Mouse (Mus musculus): ENCODE measurements around the gene Rbbp4. TPM values are rescaled to one million over a fixed set of nuclear protein-coding genes. Genes with fewer than 3 reads are reported as not detected.

Rbbp4 gene
- polyA plus RNA-seq, 1 experiment = 195 TPM

GRCm38 (mm10) chr4:129323491-129323890 is 11.7 kb downstream of the Rbbp4 start:
- peaks cover 84% of the 10 kb centered on the region for H3K36me3 ChIP-seq (ENCODE audit: control insufficient read depth, insufficient read depth)
- no peaks in the 10 kb centered on the region for H3K27me3 ChIP-seq (ENCODE audit: control insufficient read depth, insufficient read depth, insufficient read length)
- peak; percentile 79 for TF ChIP-seq CEBPB (IDR thresholded peaks at IDR 0.05; ENCODE audit: low read depth)
- TF ChIP-seq MYOD1 (IDR thresholded peaks at IDR 0.05; ENCODE audit: control insufficient read depth, insufficient read length, low read depth) = no peak
- H3K4me3 ChIP-seq (ENCODE audit: insufficient read depth, poor library complexity, severe bottlenecking) = no peak overlapping the region
- peaks cover 98% of the 10 kb centered on the region for H3K79me2 ChIP-seq (ENCODE audit: control insufficient read depth, insufficient read depth)
- H3K79me3 ChIP-seq (ENCODE audit: low read depth) = peaks cover 58% of the 10 kb centered on the region
- H3ac ChIP-seq (ENCODE audit: control insufficient read depth, insufficient read length, low read depth) = no peak overlapping the region

GRCm38 (mm10) chr4:129322042-129322441 is 13.1 kb downstream of the Rbbp4 start:
- Histone ChIP-seq H3ac (ENCODE audit: control insufficient read depth, insufficient read length, low read depth) (no peak overlapping the region), H3K79me2 (ENCODE audit: control insufficient read depth, insufficient read depth) (peaks cover 95% of the 10 kb centered on the region), H3K27me3 (ENCODE audit: control insufficient read depth, insufficient read depth, insufficient read length) (no peaks in the 10 kb centered on the region), H3K36me3 (ENCODE audit: control insufficient read depth, insufficient read depth) (peaks cover 84% of the 10 kb centered on the region), H3K79me3 (ENCODE audit: low read depth) (peaks cover 51% of the 10 kb centered on the region), H3K4me3 (ENCODE audit: insufficient read depth, poor library complexity, severe bottlenecking) (no peak overlapping the region)
- TF ChIP-seq MYOD1 (IDR thresholded peaks at IDR 0.05; ENCODE audit: control insufficient read depth, insufficient read length, low read depth) = no peak

GRCm38 (mm10) chr4:129320876-129321275 is 14.3 kb downstream of the Rbbp4 start:
- Histone ChIP-seq H3K79me2 (ENCODE audit: control insufficient read depth, insufficient read depth) (peaks cover 95% of the 10 kb centered on the region), H3K36me3 (ENCODE audit: control insufficient read depth, insufficient read depth) (peaks cover 86% of the 10 kb centered on the region), H3K27me3 (ENCODE audit: control insufficient read depth, insufficient read depth, insufficient read length) (no peaks in the 10 kb centered on the region), H3K79me3 (ENCODE audit: low read depth) (peaks cover 44% of the 10 kb centered on the region), H3ac (ENCODE audit: control insufficient read depth, insufficient read length, low read depth) (no peak overlapping the region), H3K4me3 (ENCODE audit: insufficient read depth, poor library complexity, severe bottlenecking) (no peak overlapping the region)
- TF ChIP-seq MYOG (IDR thresholded peaks at IDR 0.05; ENCODE audit: control insufficient read depth, extremely low read depth, insufficient read length) (no peak), FOSL1 (IDR thresholded peaks at IDR 0.05; ENCODE audit: insufficient read depth, low read length, poor library complexity, severe bottlenecking) (no peak), CEBPB (IDR thresholded peaks at IDR 0.05; ENCODE audit: low read depth) (no peak), MAX (IDR thresholded peaks at IDR 0.05) (no peak), MYOD1 (IDR thresholded peaks at IDR 0.05; ENCODE audit: control insufficient read depth, insufficient read length, low read depth) (no peak), CTCF (IDR thresholded peaks at IDR 0.05; ENCODE audit: control insufficient read depth, insufficient read depth, insufficient read length) (no peak), USF1 (IDR thresholded peaks at IDR 0.05; ENCODE audit: low read depth) (no peak)

- H3K4me3 ChIP-seq (ENCODE audit: insufficient read depth, poor library complexity, severe bottlenecking) = no peak overlapping the region
- H3K36me3 ChIP-seq (ENCODE audit: control insufficient read depth, insufficient read depth) = peaks cover 98% of the 10 kb centered on the region
- no peaks in the 10 kb centered on the region for H3K27me3 ChIP-seq (ENCODE audit: control insufficient read depth, insufficient read depth, insufficient read length)
- peaks cover 87% of the 10 kb centered on the region for H3K79me2 ChIP-seq (ENCODE audit: control insufficient read depth, insufficient read depth)
- H3K79me3 ChIP-seq (ENCODE audit: low read depth) = peaks cover 50% of the 10 kb centered on the region
- TF ChIP-seq CEBPB (IDR thresholded peaks at IDR 0.05; ENCODE audit: low read depth) (no peak), CTCF (IDR thresholded peaks at IDR 0.05; ENCODE audit: control insufficient read depth, insufficient read depth, insufficient read length) (no peak), FOSL1 (IDR thresholded peaks at IDR 0.05; ENCODE audit: insufficient read depth, low read length, poor library complexity, severe bottlenecking) (no peak)
- no peak overlapping the region for H3ac ChIP-seq (ENCODE audit: control insufficient read depth, insufficient read length, low read depth)
Measured at GRCm38 (mm10) chr4:129313886-129314285, 21.3 kb downstream of the Rbbp4 start.

- Histone ChIP-seq H3K79me3 (ENCODE audit: low read depth) (peaks cover 17% of the 10 kb centered on the region), H3K79me2 (ENCODE audit: control insufficient read depth, insufficient read depth) (peaks cover 36% of the 10 kb centered on the region), H3K4me3 (ENCODE audit: insufficient read depth, poor library complexity, severe bottlenecking) (no peak overlapping the region), H3K36me3 (ENCODE audit: control insufficient read depth, insufficient read depth) (peaks cover 84% of the 10 kb centered on the region), H3K27me3 (ENCODE audit: control insufficient read depth, insufficient read depth, insufficient read length) (no peaks in the 10 kb centered on the region), H3ac (ENCODE audit: control insufficient read depth, insufficient read length, low read depth) (no peak overlapping the region)
- no peak for TF ChIP-seq MYOG (IDR thresholded peaks at IDR 0.05; ENCODE audit: control insufficient read depth, extremely low read depth, insufficient read length)
- TF ChIP-seq FOSL1 (IDR thresholded peaks at IDR 0.05; ENCODE audit: insufficient read depth, low read length, poor library complexity, severe bottlenecking) = no peak
- TF ChIP-seq CTCF (IDR thresholded peaks at IDR 0.05; ENCODE audit: control insufficient read depth, insufficient read depth, insufficient read length) = no peak
- no peak for TF ChIP-seq MYOD1 (IDR thresholded peaks at IDR 0.05; ENCODE audit: control insufficient read depth, insufficient read length, low read depth)
- TF ChIP-seq MAX (IDR thresholded peaks at IDR 0.05) = no peak
- no peak for TF ChIP-seq CEBPB (IDR thresholded peaks at IDR 0.05; ENCODE audit: low read depth)
- no peak for TF ChIP-seq USF1 (IDR thresholded peaks at IDR 0.05; ENCODE audit: low read depth)
Measured at GRCm38 (mm10) chr4:129307936-129308335, 27.2 kb downstream of the Rbbp4 start.

GRCm38 (mm10) chr4:129304306-129304705 is 30.9 kb downstream of the Rbbp4 start:
- TF ChIP-seq CTCF (IDR thresholded peaks at IDR 0.05; ENCODE audit: control insufficient read depth, insufficient read depth, insufficient read length) (no peak), MYOG (IDR thresholded peaks at IDR 0.05; ENCODE audit: control insufficient read depth, extremely low read depth, insufficient read length) (no peak), FOSL1 (IDR thresholded peaks at IDR 0.05; ENCODE audit: insufficient read depth, low read length, poor library complexity, severe bottlenecking) (no peak), USF1 (IDR thresholded peaks at IDR 0.05; ENCODE audit: low read depth) (no peak), MYOD1 (IDR thresholded peaks at IDR 0.05; ENCODE audit: control insufficient read depth, insufficient read length, low read depth) (no peak)
- no peak overlapping the region for H3ac ChIP-seq (ENCODE audit: control insufficient read depth, insufficient read length, low read depth)
- H3K36me3 ChIP-seq (ENCODE audit: control insufficient read depth, insufficient read depth) = peaks cover 60% of the 10 kb centered on the region
- H3K4me3 ChIP-seq (ENCODE audit: insufficient read depth, poor library complexity, severe bottlenecking) = no peak overlapping the region
- peaks cover 5% of the 10 kb centered on the region for H3K79me2 ChIP-seq (ENCODE audit: control insufficient read depth, insufficient read depth)
- H3K27me3 ChIP-seq (ENCODE audit: control insufficient read depth, insufficient read depth, insufficient read length) = no peaks in the 10 kb centered on the region
- no peaks in the 10 kb centered on the region for H3K79me3 ChIP-seq (ENCODE audit: low read depth)

All from C2C12 (cell line).